Mouse (Mus musculus) left cerebral cortex, adult 18-20 months (tissue): ENCODE data around the gene Zfx. TPM values are rescaled to one million over a fixed set of nuclear protein-coding genes. Genes with fewer than 3 reads are reported as not detected.
A peak's percentile ranks its signal among the peaks of the same experiment; 100 is the strongest.

Experiments
- DNase-seq, 2 experiments: peaks; one replicate each; pipeline ENCODE4 v3.0.0; 2021 to 2022; ENCODE audit warnings: low spot score in 2 of 2, mixed read lengths in 1 of 2
- total RNA-seq, 2 experiments: library from RNA; stranded (reverse); gene quantifications; 2 replicates each; pipeline ENCODE4 v1.2.3; 2021

The Zfx gene
- total RNA-seq, 2 experiments from 2014 or later = 40.3 to 43.1 TPM

GRCm38 (mm10) chrX:94091001-94091400, 32.5 kb downstream of the Zfx start:
- no peak for DNase-seq

- DNase-seq = peak; percentile 11 to 52
Observed at GRCm38 (mm10) chrX:94061246-94061645, 62.3 kb downstream of the Zfx start.

- no peak for DNase-seq
Observed at GRCm38 (mm10) chrX:94060751-94061150, 62.8 kb downstream of the Zfx start.

- no peak for DNase-seq
Observed at GRCm38 (mm10) chrX:94058748-94059147, 64.8 kb downstream of the Zfx start.

GRCm38 (mm10) chrX:94049048-94049447, 74.5 kb downstream of the Zfx start:
- DNase-seq = no peak

GRCm38 (mm10) chrX:94048048-94048447, 75.5 kb downstream of the Zfx start:
- DNase-seq = peak; percentile 16 to 26

- no peak for DNase-seq
Observed at GRCm38 (mm10) chrX:94047381-94047780, 76.1 kb downstream of the Zfx start.

- peak; percentile 41 to 42 for DNase-seq
Observed at GRCm38 (mm10) chrX:94032937-94033336, 90.6 kb downstream of the Zfx start.

- DNase-seq = no peak
Observed at GRCm38 (mm10) chrX:94030081-94030480, 93.4 kb downstream of the Zfx start.

Other genes starting within 250 kb of the Zfx start
- gene AU015836, start 155.0 kb downstream of the Zfx start, total RNA-seq = not detected
- gene Eif2s3x, start 89.2 kb upstream of the Zfx start, total RNA-seq = 100 to 1,000 TPM; 111 to 179 TPM
- 10 to 100 TPM; 27.0 to 29.6 TPM for gene Klhl15, start 110.9 kb upstream of the Zfx start, total RNA-seq
- gene Fam90a1b, start 243.1 kb upstream of the Zfx start, total RNA-seq = under 1 TPM in 1 of 2 experiments, not detected in 1; 0.46 TPM
- 10 to 100 TPM; 65.1 to 66.0 TPM for gene Apoo, start 243.4 kb upstream of the Zfx start, total RNA-seq